Mouse (Mus musculus) limb, embryonic 13.5 days (tissue): ENCODE results near the gene Irx4. TPM values are rescaled to one million over a fixed set of nuclear protein-coding genes. Genes with fewer than 3 reads are reported as not detected.
A peak's percentile ranks its signal among the peaks of the same experiment; 100 is the strongest.

ENCODE experiments used
- ATAC-seq: fragments of 200-750 bp; cut with Nextera tagmentation; 2 replicates; pipeline ENCODE4 v1.8.0; 2017; ENCODE audit warnings: low read depth, moderate number of reproducible peaks, moderate TSS enrichment; ENCODE audit not compliant: low FRiP score
- H3K27ac ChIP-seq: fragments of 300-500 bp; sonication (generic); 2 replicates; pipeline ENCODE4 v1.5.1; 2015; ENCODE audit warnings: inconsistent platforms, mild to moderate bottlenecking, moderate library complexity
- H3K27me3 ChIP-seq: fragments of 300-500 bp; sonication (generic); 2 replicates; pipeline ENCODE4 v1.6.1; 2015; ENCODE audit warnings: mild to moderate bottlenecking, inconsistent platforms
- H3K36me3 ChIP-seq: fragments of 300-500 bp; sonication (generic); 2 replicates; pipeline ENCODE4 v1.6.1; 2015; ENCODE audit warnings: inconsistent platforms, mild to moderate bottlenecking, moderate library complexity
- H3K4me1 ChIP-seq: fragments of 300-500 bp; sonication (generic); 2 replicates; pipeline ENCODE4 v1.6.1; 2015; ENCODE audit warnings: inconsistent platforms
- H3K4me2 ChIP-seq: fragments of 300-500 bp; sonication (generic); replicated peaks from 2 replicates; pipeline ENCODE4 v1.6.1; 2015; ENCODE audit warnings: inconsistent platforms, mild to moderate bottlenecking, moderate library complexity
- H3K4me3 ChIP-seq: fragments of 300-500 bp; sonication (generic); 2 replicates; pipeline ENCODE4 v1.5.1; 2015; ENCODE audit warnings: moderate library complexity, mild to moderate bottlenecking, inconsistent platforms
- H3K9ac ChIP-seq: fragments of 300-500 bp; sonication (generic); 2 replicates; pipeline ENCODE4 v1.6.1; 2015; ENCODE audit warnings: mild to moderate bottlenecking, inconsistent platforms
- H3K9me3 ChIP-seq: fragments of 300-500 bp; sonication (generic); 2 replicates; pipeline ENCODE4 v1.6.1; 2016; ENCODE audit warnings: inconsistent platforms
- WGBS: fragments of 180-500 bp; shearing (Covaris S2); methylation state at CpG from one replicate; pipeline ENCODE4 v1.1.7; 2015; 5-methylcytosine and 5-hydroxymethylcytosine counted together
- polyA plus RNA-seq: library from polyadenylated mRNA; unstranded; fragments of >200 nt; fragmentation: Nextera tagmentation; extraction: Ambion mirVana; gene quantifications from 2 replicates; pipeline ENCODE4 v1.2.1, GENCODE M21; 2015

The Irx4 gene
- polyA plus RNA-seq, result 7.0 and 7.6 TPM in 2 replicates

GRCm38 (mm10) chr13:73260354-73261035 is at the start of gene Irx4:
Gene Irx4, plus strand, starts transcription at chr13:73260479.
- WGBS, result under 1% methylated on average over 71 of the region's 86 CpGs
- H3K4me1 ChIP-seq, result peaks cover 31% of the 10 kb centered on the region
- H3K36me3 ChIP-seq, result no peaks in the 10 kb centered on the region
- peak within 1 kb of the TSS; percentile 59 for H3K9ac ChIP-seq
- ATAC-seq, result no peak; the same call in 1 of the 2 replicates
- H3K27me3 ChIP-seq, result peaks cover 93% of the 10 kb centered on the region
- H3K4me3 ChIP-seq, result peak within 1 kb of the TSS; percentile 52
- no peaks in the 10 kb centered on the region for H3K9me3 ChIP-seq
- no peak within 1 kb of the TSS for H3K27ac ChIP-seq
- H3K4me2 ChIP-seq, result peak within 1 kb of the TSS; percentile 83

- no peak for ATAC-seq
- Histone ChIP-seq H3K27me3 (no peaks in the 10 kb centered on the region), H3K4me3 (no peak overlapping the region), H3K36me3 (no peaks in the 10 kb centered on the region), H3K9ac (no peak overlapping the region), H3K4me2 (no peak overlapping the region), H3K27ac (no peak overlapping the region), H3K4me1 (no peaks in the 10 kb centered on the region), H3K9me3 (no peaks in the 10 kb centered on the region; the same call in 1 of the 2 replicates)
- WGBS, result 60% methylated on average over 10 of the region's 10 CpGs
Measured at GRCm38 (mm10) chr13:73214301-73214700, 46.0 kb upstream of the Irx4 start.

- ATAC-seq, result no peak
- no peaks in the 10 kb centered on the region for H3K36me3 ChIP-seq
- WGBS, result 41% methylated on average over 8 of the region's 8 CpGs
Measured at GRCm38 (mm10) chr13:73236461-73236860, 23.8 kb upstream of the Irx4 start.

GRCm38 (mm10) chr13:73239191-73239746 is 21.0 kb upstream of the Irx4 start:
- no peak for ATAC-seq
- Histone ChIP-seq H3K9me3 (peaks cover 4% of the 10 kb centered on the region; the same call in 1 of the 2 replicates), H3K27me3 (no peaks in the 10 kb centered on the region), H3K9ac (no peak overlapping the region), H3K4me1 (no peaks in the 10 kb centered on the region), H3K4me2 (no peak overlapping the region), H3K4me3 (no peak overlapping the region), H3K36me3 (no peaks in the 10 kb centered on the region), H3K27ac (no peak overlapping the region)
- 80% methylated on average over 4 of the region's 4 CpGs for WGBS

More at GRCm38 (mm10) chr13:73236461-73236860, 23.8 kb upstream of the Irx4 start:
- no peaks in the 10 kb centered on the region for H3K27me3 ChIP-seq
- H3K4me1 ChIP-seq, result no peaks in the 10 kb centered on the region
- no peaks in the 10 kb centered on the region for H3K9me3 ChIP-seq
- H3K4me2 ChIP-seq, result no peak overlapping the region
- H3K27ac ChIP-seq, result no peak overlapping the region
- H3K9ac ChIP-seq, result no peak overlapping the region
- no peak overlapping the region for H3K4me3 ChIP-seq

GRCm38 (mm10) chr13:73242556-73242955 is 17.7 kb upstream of the Irx4 start:
- Histone ChIP-seq H3K4me1 (no peaks in the 10 kb centered on the region), H3K4me3 (no peak overlapping the region), H3K36me3 (no peaks in the 10 kb centered on the region), H3K4me2 (no peak overlapping the region), H3K27ac (no peak overlapping the region), H3K9ac (no peak overlapping the region), H3K27me3 (0 out of 2 replicates have a peak, but pooled peaks cover 3% of the 10 kb centered on the region), H3K9me3 (peaks cover 4% of the 10 kb centered on the region; the same call in 1 of the 2 replicates)
- no peak for ATAC-seq
- 91% methylated on average over 5 of the region's 5 CpGs for WGBS

- Histone ChIP-seq H3K27me3 (peaks cover 33% of the 10 kb centered on the region), H3K4me2 (no peak overlapping the region), H3K27ac (no peak overlapping the region), H3K36me3 (no peaks in the 10 kb centered on the region), H3K4me1 (no peaks in the 10 kb centered on the region), H3K9ac (no peak overlapping the region), H3K4me3 (no peak overlapping the region), H3K9me3 (peaks cover 4% of the 10 kb centered on the region; the same call in 1 of the 2 replicates)
- no peak for ATAC-seq
- 86% methylated on average over 4 of the region's 4 CpGs for WGBS
Measured at GRCm38 (mm10) chr13:73246961-73247360, 13.3 kb upstream of the Irx4 start.

GRCm38 (mm10) chr13:73251222-73251621 is 9.1 kb upstream of the Irx4 start:
- no peak for ATAC-seq
- Histone ChIP-seq H3K36me3 (no peaks in the 10 kb centered on the region), H3K27ac (no peak overlapping the region), H3K4me2 (no peak overlapping the region), H3K27me3 (peaks cover 49% of the 10 kb centered on the region), H3K4me3 (no peak overlapping the region), H3K9me3 (no peaks in the 10 kb centered on the region), H3K9ac (no peak overlapping the region), H3K4me1 (no peaks in the 10 kb centered on the region)
- WGBS, result 45% methylated on average over 7 of the region's 7 CpGs

- no peak overlapping the region for H3K4me2 ChIP-seq
- WGBS, result 55% methylated on average over 5 of the region's 5 CpGs
- no peaks in the 10 kb centered on the region for H3K4me1 ChIP-seq
- no peaks in the 10 kb centered on the region for H3K9me3 ChIP-seq
- no peaks in the 10 kb centered on the region for H3K36me3 ChIP-seq
- H3K27ac ChIP-seq, result no peak overlapping the region
- H3K4me3 ChIP-seq, result no peak overlapping the region
- H3K9ac ChIP-seq, result no peak overlapping the region
- ATAC-seq, result no peak
- H3K27me3 ChIP-seq, result peaks cover 56% of the 10 kb centered on the region
Measured at GRCm38 (mm10) chr13:73252022-73252421, 8.3 kb upstream of the Irx4 start.

GRCm38 (mm10) chr13:73258415-73258814 is 1.9 kb upstream of the Irx4 start:
- 67% methylated on average over 4 of the region's 4 CpGs for WGBS
- Histone ChIP-seq H3K27ac (no peak overlapping the region), H3K4me2 (no peak overlapping the region), H3K27me3 (peaks cover 83% of the 10 kb centered on the region), H3K4me3 (no peak overlapping the region), H3K9me3 (no peaks in the 10 kb centered on the region), H3K36me3 (no peaks in the 10 kb centered on the region), H3K9ac (no peak overlapping the region), H3K4me1 (peaks cover 21% of the 10 kb centered on the region)
- no peak for ATAC-seq

- Histone ChIP-seq H3K4me3 (peak overlapping the region; percentile 52), H3K27me3 (peaks cover 89% of the 10 kb centered on the region), H3K36me3 (no peaks in the 10 kb centered on the region), H3K4me1 (peaks cover 27% of the 10 kb centered on the region), H3K9me3 (no peaks in the 10 kb centered on the region), H3K4me2 (peak overlapping the region; percentile 83), H3K27ac (no peak overlapping the region), H3K9ac (peak overlapping the region; percentile 59)
- ATAC-seq, result no peak
- 15% methylated on average over 10 of the region's 10 CpGs for WGBS
Measured at GRCm38 (mm10) chr13:73259577-73260353, 514 bp upstream of the Irx4 start.

GRCm38 (mm10) chr13:73261036-73261730 is 904 bp downstream of the Irx4 start:
- Histone ChIP-seq H3K27ac (no peak overlapping the region), H3K4me2 (peak overlapping the region; percentile 83), H3K9ac (peak overlapping the region; percentile 59), H3K4me3 (peak overlapping the region; percentile 52), H3K36me3 (no peaks in the 10 kb centered on the region), H3K27me3 (peaks cover 99% of the 10 kb centered on the region), H3K4me1 (peaks cover 32% of the 10 kb centered on the region), H3K9me3 (no peaks in the 10 kb centered on the region)
- ATAC-seq, result no peak
- WGBS, result 3% methylated on average over 25 of the region's 25 CpGs
